Mouse (Mus musculus): ENCODE results near the gene Ntsr2.

DNA sequence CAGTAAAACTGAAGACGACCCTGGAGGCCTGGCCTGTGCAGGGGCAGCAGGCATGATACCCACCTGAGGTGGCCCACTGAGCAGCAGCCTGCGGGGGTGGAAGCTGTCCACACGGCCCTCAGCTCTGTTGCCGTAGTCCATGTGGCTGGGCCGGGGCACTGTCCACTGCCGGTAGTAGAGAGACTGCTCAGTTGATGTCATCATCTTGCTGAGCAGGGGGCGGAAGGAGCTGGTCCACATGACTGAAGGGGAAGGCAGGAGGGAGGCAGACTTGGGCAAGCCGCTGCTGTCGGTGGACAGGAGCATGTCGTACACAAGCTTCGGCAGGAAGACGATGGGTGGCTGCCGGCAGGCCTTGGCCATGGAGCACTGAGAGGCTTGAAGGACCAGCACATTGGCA is 43.0 kb downstream of the Ntsr2 start:
- TF ChIP-seq CTCF (IDR thresholded peaks at IDR 0.05; ENCODE audit: low read depth) (no peak), EP300 (IDR thresholded peaks at IDR 0.05; ENCODE audit: low read depth) (no peak)
